Mouse (Mus musculus) neural tube, embryonic 12.5 days (tissue): ENCODE data around the gene Fryl. TPM values are rescaled to one million over a fixed set of nuclear protein-coding genes. Genes with fewer than 3 reads are reported as not detected.

Experiments used
- ATAC-seq: fragments of 200-750 bp; cut with Nextera tagmentation; 2 replicates; pipeline ENCODE4 v1.8.0; 2017; ENCODE audit warnings: low read depth, mild to moderate bottlenecking, moderate TSS enrichment, moderate library complexity; ENCODE audit not compliant: low FRiP score
- H3K27ac ChIP-seq: fragments of 300-500 bp; sonication (generic); 2 replicates; pipeline ENCODE4 v1.5.1; 2016
- H3K27me3 ChIP-seq: fragments of 300-500 bp; sonication (generic); replicated peaks from 2 replicates; pipeline ENCODE4 v1.6.1; 2016; ENCODE audit warnings: mild to moderate bottlenecking
- H3K36me3 ChIP-seq: fragments of 300-500 bp; sonication (generic); 2 replicates; pipeline ENCODE4 v1.6.1; 2016; ENCODE audit warnings: mild to moderate bottlenecking
- H3K4me1 ChIP-seq: fragments of 300-500 bp; sonication (generic); 2 replicates; pipeline ENCODE4 v1.6.1; 2016
- H3K4me2 ChIP-seq: fragments of 300-500 bp; sonication (generic); replicated peaks from 2 replicates; pipeline ENCODE4 v1.6.1; 2016; ENCODE audit warnings: mild to moderate bottlenecking
- H3K4me3 ChIP-seq: fragments of 300-500 bp; sonication (generic); 2 replicates; pipeline ENCODE4 v1.5.1; 2016
- H3K9ac ChIP-seq: fragments of 300-500 bp; sonication (generic); 2 replicates; pipeline ENCODE4 v1.6.1; 2016; ENCODE audit warnings: mild to moderate bottlenecking
- H3K9me3 ChIP-seq: fragments of 300-500 bp; sonication (generic); 2 replicates; pipeline ENCODE4 v1.6.1; 2016; ENCODE audit warnings: mild to moderate bottlenecking
- WGBS: fragments of 180-500 bp; shearing (Covaris S2); methylation state at CpG from one replicate; pipeline ENCODE4 v1.1.7; 2016; 5-methylcytosine and 5-hydroxymethylcytosine counted together
- polyA plus RNA-seq: library from polyadenylated mRNA; unstranded; fragments of >200 nt; fragmentation: Nextera tagmentation; extraction: Ambion mirVana; gene quantifications from 2 replicates; pipeline ENCODE4 v1.2.1, GENCODE M21; 2016

Gene Fryl
- polyA plus RNA-seq, 1 experiment from 2014 or later, result 44.8 TPM

DNA sequence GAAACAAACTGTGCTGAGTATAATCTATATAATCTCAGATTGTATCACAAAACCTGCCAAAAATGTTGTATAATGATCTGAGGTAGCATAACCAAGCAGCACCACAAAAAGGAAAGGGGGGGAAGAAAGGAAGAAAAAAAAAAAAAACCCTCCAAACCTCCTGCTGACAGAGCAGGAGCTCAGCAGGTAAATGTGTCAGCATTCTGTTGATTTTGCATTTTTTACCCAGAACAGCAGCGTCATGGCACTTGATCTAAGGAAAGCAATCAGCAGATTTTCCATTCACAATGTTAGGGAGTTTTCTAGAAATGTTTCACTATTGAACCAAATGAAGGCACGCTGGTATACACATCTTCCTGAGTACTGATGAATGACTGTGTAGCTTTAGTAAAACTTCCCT lies 56.8 kb downstream of the Fryl start:
- Histone ChIP-seq H3K9me3 (no peaks in the 10 kb centered on the region), H3K4me1 (no peaks in the 10 kb centered on the region), H3K4me3 (no peak overlapping the region), H3K4me2 (no peak overlapping the region), H3K36me3 (peaks cover 7% of the 10 kb centered on the region; the same call in 1 of the 2 replicates), H3K9ac (no peak overlapping the region), H3K27me3 (no peaks in the 10 kb centered on the region), H3K27ac (no peak overlapping the region)
- WGBS, result 87% methylated on average over 2 of the region's 2 CpGs
- ATAC-seq, result no peak

DNA sequence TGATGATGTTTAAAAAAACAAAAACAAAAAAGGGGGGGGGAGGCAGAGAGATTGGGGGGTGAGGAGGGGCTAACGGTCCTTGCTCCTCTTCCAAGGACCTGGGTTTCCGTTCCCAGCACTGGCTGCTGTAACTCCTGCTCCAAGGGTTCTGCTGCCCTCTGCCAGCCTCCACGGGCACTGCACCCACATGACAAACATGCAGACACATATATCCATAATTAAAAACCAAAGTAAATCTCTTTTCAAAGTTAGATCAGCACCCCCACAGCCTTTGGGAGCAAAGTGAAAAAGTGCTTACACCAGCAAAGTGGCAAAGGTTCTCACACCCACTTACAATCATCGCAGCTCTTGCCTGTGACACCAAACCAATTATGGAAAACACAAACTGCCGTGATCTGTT lies 57.7 kb downstream of the Fryl start:
- Histone ChIP-seq H3K36me3 (peaks cover 9% of the 10 kb centered on the region), H3K9ac (no peak overlapping the region), H3K27ac (no peak overlapping the region), H3K9me3 (no peaks in the 10 kb centered on the region), H3K4me3 (no peak overlapping the region), H3K27me3 (no peaks in the 10 kb centered on the region), H3K4me2 (no peak overlapping the region), H3K4me1 (no peaks in the 10 kb centered on the region)
- no peak for ATAC-seq
- WGBS, result 98% methylated on average over 5 of the region's 5 CpGs

DNA sequence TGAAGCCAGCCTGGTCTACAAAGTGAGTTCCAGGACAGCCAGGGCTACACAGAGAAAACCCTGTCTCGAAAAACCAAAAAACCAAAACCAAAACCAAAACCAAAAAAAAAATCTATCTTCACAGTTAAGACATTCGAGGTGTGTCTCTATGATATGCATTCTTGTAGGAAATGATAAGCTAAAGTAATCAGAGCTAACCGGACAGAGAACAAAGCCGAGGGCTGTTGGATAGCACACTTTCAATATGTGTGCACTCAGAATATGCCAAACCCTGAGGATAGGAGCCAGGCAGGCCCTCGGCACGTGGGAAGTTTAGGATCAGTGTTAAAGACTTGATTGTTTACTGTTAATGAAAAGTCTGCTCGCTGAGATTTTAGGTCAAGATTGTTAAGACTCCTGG lies 58.6 kb downstream of the Fryl start:
- Histone ChIP-seq H3K9me3 (no peaks in the 10 kb centered on the region), H3K4me2 (no peak overlapping the region), H3K4me3 (no peak overlapping the region), H3K4me1 (no peaks in the 10 kb centered on the region), H3K36me3 (peaks cover 12% of the 10 kb centered on the region), H3K9ac (no peak overlapping the region), H3K27me3 (no peaks in the 10 kb centered on the region), H3K27ac (no peak overlapping the region)
- no peak for ATAC-seq
- WGBS, result 95% methylated on average over 7 of the region's 7 CpGs

DNA sequence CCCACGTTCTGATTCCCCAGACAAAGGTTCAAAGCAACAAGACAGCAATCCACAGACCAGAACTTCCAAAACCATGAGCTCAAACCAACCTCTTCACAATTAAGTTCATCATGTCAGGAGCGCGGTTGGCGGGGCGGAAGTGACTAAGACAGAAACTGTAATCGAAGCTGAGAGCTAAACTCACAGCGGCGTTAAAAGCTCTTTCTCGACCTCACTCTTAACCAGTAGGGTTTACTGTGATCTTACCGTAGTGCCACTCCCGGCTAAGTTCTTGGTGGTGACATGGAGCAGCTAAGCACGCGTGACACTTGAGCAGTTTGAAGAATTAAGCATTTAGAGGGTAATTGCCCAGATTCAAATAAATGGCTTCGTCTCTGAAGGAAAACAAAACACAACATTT lies 61.7 kb downstream of the Fryl start:
- peaks cover 14% of the 10 kb centered on the region for H3K36me3 ChIP-seq
- H3K27me3 ChIP-seq, result no peaks in the 10 kb centered on the region
- ATAC-seq, result no peak
- H3K27ac ChIP-seq, result no peak overlapping the region
- no peak overlapping the region for H3K4me3 ChIP-seq
- WGBS, result 96% methylated on average over 14 of the region's 14 CpGs
- 0 out of 2 replicates have a peak, but pooled peaks cover 3% of the 10 kb centered on the region for H3K4me1 ChIP-seq
- no peaks in the 10 kb centered on the region for H3K9me3 ChIP-seq
- H3K4me2 ChIP-seq, result no peak overlapping the region
- no peak overlapping the region for H3K9ac ChIP-seq

DNA sequence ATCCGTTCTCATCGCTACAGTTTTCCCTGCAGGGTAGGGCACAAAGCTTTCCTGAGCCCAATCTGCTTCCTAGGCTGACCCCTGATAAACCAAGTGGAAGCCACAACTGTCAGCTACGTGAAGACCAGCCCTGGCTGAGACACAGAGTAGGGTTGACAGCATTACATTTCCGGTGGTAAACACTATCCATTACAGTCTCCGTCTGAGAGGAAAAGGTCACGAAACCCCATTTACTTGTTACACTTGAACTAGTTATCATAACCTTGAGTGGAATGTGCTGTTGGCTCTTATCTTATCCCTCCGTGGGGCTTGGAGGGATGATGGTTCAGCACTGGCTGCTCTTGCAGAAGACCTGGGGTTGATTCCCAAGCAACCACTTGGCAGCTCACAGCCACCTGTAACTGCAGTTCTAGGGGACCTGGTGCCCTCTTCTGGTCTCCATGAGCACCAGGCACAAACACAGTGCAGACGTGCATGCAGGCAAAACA lies 62.3 kb downstream of the Fryl start:
- H3K4me2 ChIP-seq, result no peak overlapping the region
- no peak overlapping the region for H3K4me3 ChIP-seq
- H3K9me3 ChIP-seq, result no peaks in the 10 kb centered on the region
- H3K27ac ChIP-seq, result no peak overlapping the region
- ATAC-seq, result no peak
- H3K27me3 ChIP-seq, result no peaks in the 10 kb centered on the region
- no peak overlapping the region for H3K9ac ChIP-seq
- H3K36me3 ChIP-seq, result peaks cover 14% of the 10 kb centered on the region
- H3K4me1 ChIP-seq, result 0 out of 2 replicates have a peak, but pooled peaks cover 3% of the 10 kb centered on the region
- WGBS, result 88% methylated on average over 8 of the region's 8 CpGs

DNA sequence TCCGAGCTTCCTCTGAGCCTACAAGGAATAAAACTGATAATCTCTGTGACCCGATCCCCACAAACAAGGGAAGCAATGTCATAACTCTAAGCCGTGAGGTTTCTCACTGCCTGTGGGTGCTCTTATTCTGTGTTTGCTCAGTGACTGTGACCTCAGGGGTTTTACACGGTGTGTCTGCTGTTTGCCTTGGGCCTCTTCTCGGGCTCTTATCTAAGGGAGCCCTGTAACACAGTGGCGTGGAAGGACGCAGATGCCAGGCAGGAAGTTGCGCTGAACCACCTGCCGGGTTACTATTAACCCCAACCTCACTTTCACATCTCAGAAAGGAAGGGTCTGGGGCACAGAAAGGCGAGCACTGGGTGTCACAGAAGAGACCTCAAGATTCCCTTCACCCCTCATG lies 62.8 kb downstream of the Fryl start:
- Histone ChIP-seq H3K4me3 (no peak overlapping the region), H3K4me1 (0 out of 2 replicates have a peak, but pooled peaks cover 3% of the 10 kb centered on the region), H3K9me3 (no peaks in the 10 kb centered on the region), H3K27me3 (no peaks in the 10 kb centered on the region), H3K9ac (no peak overlapping the region), H3K4me2 (no peak overlapping the region), H3K36me3 (peaks cover 14% of the 10 kb centered on the region), H3K27ac (no peak overlapping the region)
- WGBS, result 76% methylated on average over 10 of the region's 10 CpGs
- no peak for ATAC-seq

DNA sequence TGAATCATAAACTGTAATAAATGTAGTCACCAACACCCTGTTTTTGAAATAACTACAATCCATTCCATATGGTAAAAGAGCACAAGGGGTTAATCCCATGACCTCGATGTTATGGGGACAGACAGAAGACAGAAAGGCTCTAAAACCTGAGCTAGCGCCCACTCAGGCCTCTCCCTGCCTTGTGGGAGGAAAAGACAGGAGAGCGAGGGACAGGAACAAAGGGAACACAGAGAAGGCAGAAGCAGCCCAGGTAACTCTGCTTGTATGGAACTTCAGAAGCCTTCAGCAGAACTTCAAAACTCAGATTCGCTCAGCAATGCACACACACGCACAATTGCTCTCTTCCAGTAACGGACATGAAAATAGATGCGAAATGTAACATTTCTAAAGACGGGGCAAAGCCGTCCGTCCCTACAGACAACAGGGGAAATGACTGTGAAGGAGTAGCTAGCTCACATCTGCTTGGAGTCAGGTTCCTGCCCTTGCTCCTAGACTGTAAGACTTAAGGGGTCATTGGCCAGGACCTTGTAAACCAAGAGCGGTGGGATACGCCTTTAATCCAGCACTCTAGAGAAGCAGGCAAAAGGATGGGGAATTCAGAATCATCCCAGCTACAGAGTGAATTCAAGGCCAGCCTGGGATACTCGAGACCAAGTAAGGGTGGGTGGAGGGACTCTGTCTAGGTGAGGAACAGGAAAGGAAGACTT lies 63.4 kb downstream of the Fryl start:
- 80% methylated on average over 13 of the region's 13 CpGs for WGBS

DNA sequence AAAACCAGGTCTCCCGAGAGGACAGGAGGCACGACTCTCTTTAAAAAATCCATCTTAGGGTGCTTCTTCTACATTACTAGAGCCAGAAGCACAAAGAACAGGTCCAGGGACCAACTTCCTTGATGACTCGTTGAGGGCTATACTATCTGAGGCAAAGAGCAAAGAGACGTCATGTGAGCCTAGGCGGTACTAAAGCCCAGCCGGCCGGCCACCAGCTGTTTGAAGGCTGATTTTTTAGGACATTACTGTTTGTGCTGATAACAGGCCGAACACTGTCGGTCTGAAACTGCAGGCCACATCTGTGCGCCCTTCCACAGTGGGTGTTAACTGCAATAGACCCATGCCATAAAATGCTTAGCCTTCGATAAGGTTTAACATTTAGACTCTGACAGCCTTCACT lies 64.7 kb downstream of the Fryl start:
- no peak overlapping the region for H3K4me3 ChIP-seq

More for the DNA sequence above, 63.4 kb downstream of the Fryl start:
- Histone ChIP-seq H3K27me3 (no peaks in the 10 kb centered on the region), H3K4me1 (0 out of 2 replicates have a peak, but pooled peaks cover 3% of the 10 kb centered on the region), H3K36me3 (peaks cover 14% of the 10 kb centered on the region), H3K9me3 (no peaks in the 10 kb centered on the region), H3K4me2 (no peak overlapping the region), H3K4me3 (no peak overlapping the region), H3K9ac (no peak overlapping the region), H3K27ac (no peak overlapping the region)
- no peak for ATAC-seq

DNA sequence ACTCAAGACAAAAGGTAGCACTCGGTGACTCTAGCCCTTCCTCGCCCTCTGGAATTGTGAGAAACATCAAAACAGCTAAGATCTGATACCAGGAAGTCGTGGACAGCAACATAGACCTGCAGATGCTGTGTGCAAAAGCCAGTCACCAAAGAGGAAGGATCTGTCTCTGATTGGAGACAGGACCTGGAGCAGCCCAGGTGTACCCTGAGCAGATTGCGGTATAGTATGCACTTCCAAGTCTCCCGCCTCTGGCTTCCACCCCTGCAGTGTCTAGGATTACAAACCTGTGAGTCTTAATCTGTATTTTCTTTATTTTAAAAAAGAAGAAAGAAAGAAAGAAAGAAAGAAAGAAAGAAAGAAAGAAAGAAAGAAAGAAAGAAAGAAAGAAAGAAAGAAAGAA lies 66.3 kb downstream of the Fryl start:
- Histone ChIP-seq H3K36me3 (peaks cover 14% of the 10 kb centered on the region), H3K4me2 (no peak overlapping the region), H3K27ac (no peak overlapping the region), H3K4me3 (no peak overlapping the region), H3K9ac (no peak overlapping the region), H3K4me1 (0 out of 2 replicates have a peak, but pooled peaks cover 3% of the 10 kb centered on the region), H3K27me3 (no peaks in the 10 kb centered on the region), H3K9me3 (no peaks in the 10 kb centered on the region)
- ATAC-seq, result no peak
- WGBS, result 82% methylated on average over 5 of the region's 5 CpGs

More for the DNA sequence above, 64.7 kb downstream of the Fryl start:
- H3K9ac ChIP-seq, result no peak overlapping the region
- 0 out of 2 replicates have a peak, but pooled peaks cover 3% of the 10 kb centered on the region for H3K4me1 ChIP-seq
- H3K36me3 ChIP-seq, result peaks cover 14% of the 10 kb centered on the region
- 72% methylated on average over 11 of the region's 11 CpGs for WGBS
- H3K4me2 ChIP-seq, result no peak overlapping the region
- no peaks in the 10 kb centered on the region for H3K27me3 ChIP-seq
- H3K9me3 ChIP-seq, result no peaks in the 10 kb centered on the region
- ATAC-seq, result no peak
- no peak overlapping the region for H3K27ac ChIP-seq

DNA sequence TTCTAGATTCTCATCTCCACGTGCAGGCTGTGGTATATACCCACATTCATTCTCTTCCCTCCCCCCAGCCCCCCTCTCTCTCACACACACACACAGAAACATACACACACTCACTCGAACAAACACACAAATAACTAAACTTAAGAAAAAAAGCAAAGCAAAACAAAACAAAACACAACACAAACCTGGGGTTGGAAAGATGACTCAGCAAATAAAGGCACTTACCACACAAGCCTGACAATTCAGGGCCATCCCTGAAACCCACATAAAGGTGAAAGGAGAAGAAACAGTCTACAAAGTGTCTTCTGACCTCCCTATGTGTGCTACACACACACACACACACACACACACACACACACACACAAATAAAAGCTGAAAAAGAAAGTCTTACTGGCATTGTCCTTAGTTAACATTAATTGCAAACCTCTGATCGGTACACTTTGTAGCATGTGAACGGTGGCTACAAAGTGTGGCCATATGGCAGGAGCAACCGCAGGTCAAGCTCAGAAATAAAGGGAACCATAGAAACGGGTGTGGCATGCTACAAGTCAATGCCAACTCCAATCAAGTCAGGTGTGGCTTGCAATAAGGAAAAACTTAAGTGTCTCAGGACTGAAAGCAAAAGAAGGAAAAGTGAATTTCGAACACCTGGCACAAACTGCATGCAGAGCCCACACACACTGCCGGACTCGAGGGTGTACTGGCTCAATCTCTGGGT lies 66.8 kb downstream of the Fryl start:
- Histone ChIP-seq H3K4me2 (no peak overlapping the region), H3K27ac (no peak overlapping the region), H3K9me3 (no peaks in the 10 kb centered on the region), H3K36me3 (peaks cover 11% of the 10 kb centered on the region), H3K9ac (no peak overlapping the region), H3K4me1 (0 out of 2 replicates have a peak, but pooled peaks cover 3% of the 10 kb centered on the region), H3K4me3 (no peak overlapping the region), H3K27me3 (no peaks in the 10 kb centered on the region)
- ATAC-seq, result no peak
- 78% methylated on average over 9 of the region's 9 CpGs for WGBS

DNA sequence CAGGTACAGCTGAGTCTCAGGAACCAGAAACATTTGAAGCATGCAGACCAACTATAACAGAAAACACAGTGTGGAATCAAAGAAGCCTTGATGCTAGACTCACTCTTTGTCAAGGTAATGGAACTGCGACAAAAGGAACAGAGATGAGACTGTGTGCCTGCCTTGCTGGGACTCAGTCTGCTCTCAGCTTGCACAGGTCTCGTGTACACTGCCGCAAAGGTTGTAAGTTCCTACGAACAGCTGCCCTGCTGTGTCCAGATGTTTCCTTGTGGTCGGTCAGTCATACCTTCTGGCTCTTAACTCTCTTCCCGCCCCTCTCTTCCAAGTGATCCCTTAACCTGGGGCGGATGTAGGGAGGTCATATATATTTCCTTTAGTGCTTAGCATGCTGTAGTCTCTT lies 67.8 kb downstream of the Fryl start:
- Histone ChIP-seq H3K27me3 (no peaks in the 10 kb centered on the region), H3K9me3 (no peaks in the 10 kb centered on the region), H3K4me1 (0 out of 2 replicates have a peak, but pooled peaks cover 3% of the 10 kb centered on the region), H3K4me3 (no peak overlapping the region), H3K36me3 (peaks cover 3% of the 10 kb centered on the region; the same call in 1 of the 2 replicates), H3K27ac (no peak overlapping the region), H3K9ac (no peak overlapping the region), H3K4me2 (no peak overlapping the region)
- ATAC-seq, result no peak
- 75% methylated on average over 7 of the region's 7 CpGs for WGBS

DNA sequence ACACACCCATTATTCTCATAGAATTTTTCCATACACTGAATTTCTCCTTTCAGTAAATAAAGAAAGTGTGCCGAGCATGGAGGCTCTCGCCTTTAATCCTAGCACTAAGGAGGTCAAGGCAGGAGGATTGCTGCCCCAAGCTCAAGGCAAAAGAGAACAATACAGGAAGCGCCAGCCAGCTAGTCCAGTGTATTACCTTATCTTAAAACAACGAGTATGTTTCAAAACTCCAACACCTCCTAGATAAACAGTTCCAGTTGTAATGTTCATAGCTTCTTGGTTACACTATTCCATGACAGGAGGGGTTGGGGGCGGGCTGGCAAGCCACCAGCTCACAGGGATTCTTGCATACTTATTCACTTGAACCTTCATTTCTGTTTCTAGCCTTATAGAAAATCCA lies 68.3 kb downstream of the Fryl start:
- no peak overlapping the region for H3K9ac ChIP-seq
- no peaks in the 10 kb centered on the region for H3K27me3 ChIP-seq
- H3K4me1 ChIP-seq, result 0 out of 2 replicates have a peak, but pooled peaks cover 3% of the 10 kb centered on the region
- ATAC-seq, result no peak
- H3K9me3 ChIP-seq, result no peaks in the 10 kb centered on the region
- H3K27ac ChIP-seq, result no peak overlapping the region
- H3K36me3 ChIP-seq, result peaks cover 3% of the 10 kb centered on the region; the same call in 1 of the 2 replicates
- H3K4me3 ChIP-seq, result no peak overlapping the region
- WGBS, result 86% methylated on average over 5 of the region's 5 CpGs
- no peak overlapping the region for H3K4me2 ChIP-seq
